Mouse (Mus musculus) heart, adult 2 months (tissue): ENCODE results near the gene Il22ra1.

Experiments used
- CTCF ChIP-seq: fragments of 200-600 bp; IDR thresholded peaks from 2 replicates; pipeline ENCODE4 v1.8.1; 2022; ENCODE audit warnings: antibody characterized with exemption, mild to moderate bottlenecking, moderate library complexity
- POLR2A ChIP-seq: fragments of 200-500 bp; IDR thresholded peaks from 2 replicates; pipeline ENCODE4 v1.6.1; 2011; ENCODE audit warnings: mild to moderate bottlenecking, low read depth, low read length, control low read depth; ENCODE audit not compliant: insufficient read depth

DNA sequence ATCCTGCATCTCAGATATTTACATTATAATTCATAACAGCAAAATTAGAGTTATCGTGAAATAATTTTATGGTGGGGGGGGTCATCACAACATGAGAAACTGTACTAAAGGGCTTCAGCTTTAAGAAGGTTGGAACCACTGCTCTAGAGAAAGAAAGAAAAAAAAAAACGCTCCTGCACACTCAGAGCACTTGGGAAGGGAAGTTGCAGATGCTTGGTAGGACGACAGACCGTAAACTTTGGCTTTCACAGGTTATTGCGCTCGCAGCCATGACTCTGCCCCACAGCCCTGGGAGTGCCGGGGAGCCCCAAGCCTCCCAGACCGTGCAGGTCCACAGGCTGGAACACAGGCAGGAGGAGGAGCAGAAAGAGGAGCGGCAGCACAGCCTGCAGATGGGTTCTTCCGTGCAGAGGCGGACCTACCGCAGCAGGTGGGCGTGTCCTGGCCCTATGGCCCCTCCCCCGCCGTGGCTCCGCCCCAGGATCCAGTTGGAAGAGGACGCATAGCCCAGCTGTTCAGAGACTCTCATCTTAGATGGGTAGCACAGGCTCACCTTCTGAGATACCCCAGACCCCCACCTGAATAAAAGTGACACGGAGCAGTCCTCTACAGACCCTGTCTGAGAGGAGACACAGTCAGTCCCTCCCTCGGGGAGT is 34.4 kb downstream of the Il22ra1 start:
- TF ChIP-seq POLR2A (no peak), CTCF (no peak)
